Mouse (Mus musculus): ENCODE results near the gene Lta. TPM values are rescaled to one million over a fixed set of nuclear protein-coding genes. Genes with fewer than 3 reads are reported as not detected.

Gene Lta
- polyA plus RNA-seq, 1 experiment from 2014 or later = not detected

DNA sequence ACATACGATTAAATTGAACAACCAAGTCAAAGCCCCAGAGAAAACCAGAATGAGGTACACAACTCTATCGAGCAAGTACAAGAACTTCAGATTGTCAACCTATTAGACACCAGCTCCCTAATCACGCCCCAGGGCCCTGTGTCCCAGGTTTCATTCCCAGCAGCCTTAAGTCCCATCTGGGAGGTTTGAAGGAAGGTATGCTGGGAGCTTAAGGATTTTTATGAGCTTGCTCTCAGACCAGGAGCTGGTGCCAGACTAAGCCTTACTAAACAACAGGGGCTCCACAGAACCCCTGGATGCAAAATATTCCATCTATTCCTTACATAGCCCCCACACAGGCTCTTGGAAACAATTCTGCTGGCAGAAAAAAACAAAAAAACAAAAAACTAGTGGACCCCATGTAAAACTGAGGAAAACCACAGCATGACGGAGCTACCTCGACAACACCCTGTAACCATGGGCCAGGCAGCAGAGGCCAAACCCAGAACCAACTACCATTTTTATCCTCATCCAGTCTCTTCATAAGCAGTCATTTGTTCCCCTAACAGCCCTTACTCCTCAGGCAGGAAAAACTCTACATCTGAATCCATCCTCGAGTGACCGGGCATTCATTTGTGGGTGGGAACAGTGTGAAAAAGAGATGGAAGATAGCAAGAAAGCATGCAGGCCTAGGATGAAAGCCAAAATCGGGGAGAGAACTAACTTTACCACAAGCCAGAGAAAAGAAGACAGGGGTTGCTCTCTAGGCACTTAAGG, 41.6 kb downstream of the Lta start:
- no peak for DNase-seq (ENCODE audit: low spot score)
- H3K36me3 ChIP-seq (ENCODE audit: control insufficient read depth, insufficient read depth, low read length) = peaks cover 42% of the 10 kb centered on the region
- no peaks in the 10 kb centered on the region for H3K27me3 ChIP-seq (replicated peaks; ENCODE audit: control insufficient read depth, insufficient read depth, low read length)
- H3K27ac ChIP-seq (ENCODE audit: low read depth, low read length) = peak overlapping the region; percentile 81
- peak overlapping the region; percentile 99 for H3K4me3 ChIP-seq (ENCODE audit: low read depth, low read length)
- no peak for ATAC-seq (replicated peaks; ENCODE audit: low FRiP score)
- peak overlapping the region; percentile 97 for H3K4me2 ChIP-seq
- H3K4me1 ChIP-seq (replicated peaks; ENCODE audit: control insufficient read depth, insufficient read depth, low read length) = peaks cover 18% of the 10 kb centered on the region
- WGBS = 16% methylated on average over 8 of the region's 8 CpGs
- no peaks in the 10 kb centered on the region for H3K9me3 ChIP-seq (ENCODE audit: control insufficient read depth, low read length)
- peak overlapping the region; percentile 99 for H3K9ac ChIP-seq (ENCODE audit: low read depth, low read length)

DNA sequence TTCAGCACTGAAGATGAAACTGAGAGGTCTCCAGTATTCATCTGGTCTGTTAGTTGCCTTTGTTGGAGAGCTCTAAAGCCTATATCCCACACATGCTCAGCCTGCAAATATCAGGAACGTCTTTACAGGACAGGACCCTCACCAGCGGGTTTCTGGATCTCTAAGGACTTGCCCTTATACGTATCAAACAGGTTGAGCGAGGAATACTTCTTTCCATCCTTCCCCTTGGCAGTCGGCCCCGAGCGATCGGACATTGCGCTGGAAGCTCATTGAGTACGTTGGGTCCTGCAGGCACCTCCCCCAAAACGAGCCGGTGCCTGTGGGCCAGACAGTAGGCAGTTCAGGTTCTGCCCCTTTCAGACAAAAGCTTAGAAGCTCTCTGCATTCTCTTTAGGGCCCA, 42.4 kb downstream of the Lta start:
- DNase-seq (ENCODE audit: low spot score) (no peak), ATAC-seq (replicated peaks; ENCODE audit: low FRiP score) (no peak)
- Histone ChIP-seq H3K4me1 (replicated peaks; ENCODE audit: control insufficient read depth, insufficient read depth, low read length) (peaks cover 18% of the 10 kb centered on the region), H3K4me3 (ENCODE audit: low read depth, low read length) (peak overlapping the region; percentile 99), H3K4me2 (peak overlapping the region; percentile 97), H3K27me3 (replicated peaks; ENCODE audit: control insufficient read depth, insufficient read depth, low read length) (no peaks in the 10 kb centered on the region), H3K36me3 (ENCODE audit: control insufficient read depth, insufficient read depth, low read length) (peaks cover 50% of the 10 kb centered on the region), H3K9ac (ENCODE audit: low read depth, low read length) (peak overlapping the region; percentile 99), H3K9me3 (ENCODE audit: control insufficient read depth, low read length) (no peaks in the 10 kb centered on the region), H3K27ac (ENCODE audit: low read depth, low read length) (no peak overlapping the region)
- 63% methylated on average over 12 of the region's 12 CpGs for WGBS

DNA sequence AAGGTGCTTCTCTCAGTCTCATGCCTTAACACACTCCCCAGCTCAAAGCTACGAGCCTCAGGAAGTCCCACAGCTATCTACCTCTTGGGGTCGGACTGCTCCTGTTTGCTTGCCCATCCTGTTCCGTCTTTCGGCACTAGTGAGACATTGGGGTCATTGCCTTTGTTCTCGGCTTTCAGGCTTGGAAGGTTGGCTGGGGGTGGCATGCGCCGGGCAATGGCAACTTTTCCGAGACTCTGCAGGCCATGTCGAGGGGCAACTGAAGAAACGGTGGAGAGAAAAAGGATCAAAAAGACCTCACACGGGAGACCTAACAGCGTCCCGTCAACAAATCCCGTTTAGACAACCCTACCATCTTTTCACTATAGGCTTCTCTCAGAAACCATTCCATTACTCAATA, 43.0 kb downstream of the Lta start:
- ATAC-seq (replicated peaks; ENCODE audit: low FRiP score) (no peak), DNase-seq (ENCODE audit: low spot score) (no peak)
- 81% methylated on average over 14 of the region's 14 CpGs for WGBS
- Histone ChIP-seq H3K27me3 (replicated peaks; ENCODE audit: control insufficient read depth, insufficient read depth, low read length) (no peaks in the 10 kb centered on the region), H3K4me3 (ENCODE audit: low read depth, low read length) (0 out of 2 replicates have a peak overlapping the region, but pooled peaks have one; percentile 18), H3K4me2 (peak overlapping the region; percentile 97), H3K4me1 (replicated peaks; ENCODE audit: control insufficient read depth, insufficient read depth, low read length) (peaks cover 18% of the 10 kb centered on the region), H3K27ac (ENCODE audit: low read depth, low read length) (no peak overlapping the region), H3K9ac (ENCODE audit: low read depth, low read length) (peak overlapping the region; percentile 40), H3K9me3 (ENCODE audit: control insufficient read depth, low read length) (no peaks in the 10 kb centered on the region), H3K36me3 (ENCODE audit: control insufficient read depth, insufficient read depth, low read length) (peaks cover 56% of the 10 kb centered on the region)

DNA sequence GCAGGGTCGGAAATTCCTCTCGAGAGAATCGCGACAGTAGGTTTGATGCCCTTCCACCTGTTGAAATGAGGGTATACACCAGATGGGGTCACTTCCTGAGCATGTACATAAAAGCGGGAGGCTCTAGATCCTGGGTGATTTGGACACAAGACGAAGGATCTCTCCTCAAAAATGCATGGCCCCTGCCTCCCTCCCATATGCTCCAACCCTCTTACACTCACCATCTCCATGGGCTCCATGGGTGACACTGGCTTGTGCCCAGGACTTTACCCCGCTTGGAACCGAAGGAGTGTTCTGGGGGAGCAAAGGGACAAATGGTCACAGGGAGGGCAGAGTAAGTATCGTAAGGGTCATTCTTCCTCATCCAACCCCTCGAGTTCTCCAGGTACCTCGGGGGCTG, 43.7 kb downstream of the Lta start:
- ATAC-seq (replicated peaks; ENCODE audit: low FRiP score) = no peak
- Histone ChIP-seq H3K4me1 (replicated peaks; ENCODE audit: control insufficient read depth, insufficient read depth, low read length) (peaks cover 18% of the 10 kb centered on the region), H3K4me2 (peak overlapping the region; percentile 97), H3K9me3 (ENCODE audit: control insufficient read depth, low read length) (no peaks in the 10 kb centered on the region), H3K27ac (ENCODE audit: low read depth, low read length) (no peak overlapping the region), H3K27me3 (replicated peaks; ENCODE audit: control insufficient read depth, insufficient read depth, low read length) (no peaks in the 10 kb centered on the region), H3K4me3 (ENCODE audit: low read depth, low read length) (peak overlapping the region; percentile 18; the same call in 1 of the 2 replicates), H3K36me3 (ENCODE audit: control insufficient read depth, insufficient read depth, low read length) (peaks cover 63% of the 10 kb centered on the region), H3K9ac (ENCODE audit: low read depth, low read length) (no peak overlapping the region)
- DNase-seq (ENCODE audit: low spot score) = no peak
- WGBS = 88% methylated on average over 11 of the region's 11 CpGs

DNA sequence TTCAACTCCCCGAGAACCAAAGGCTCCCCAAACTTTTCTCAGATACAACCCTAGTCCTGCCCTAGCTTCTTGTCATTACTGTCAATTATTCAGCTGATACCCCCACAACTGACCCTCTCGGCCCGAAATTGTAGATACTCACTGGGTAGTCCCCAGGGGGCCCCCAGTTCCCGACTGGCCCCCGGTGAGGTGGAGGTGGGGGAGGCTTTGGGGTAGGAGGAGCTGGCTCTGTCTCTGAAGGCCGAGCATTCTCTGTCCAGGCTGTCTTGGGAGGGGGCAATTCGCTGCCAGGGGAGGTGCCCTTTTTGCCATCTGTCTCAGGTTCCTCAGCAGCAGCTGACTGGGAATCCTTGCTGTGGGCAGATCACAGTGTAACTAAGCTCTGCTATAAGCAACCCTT, 45.5 kb downstream of the Lta start:
- peaks cover 15% of the 10 kb centered on the region for H3K4me1 ChIP-seq (replicated peaks; ENCODE audit: control insufficient read depth, insufficient read depth, low read length)
- DNase-seq (ENCODE audit: low spot score) = no peak
- no peak overlapping the region for H3K27ac ChIP-seq (ENCODE audit: low read depth, low read length)
- WGBS = 86% methylated on average over 7 of the region's 7 CpGs
- H3K4me3 ChIP-seq (ENCODE audit: low read depth, low read length) = no peak overlapping the region
- H3K27me3 ChIP-seq (replicated peaks; ENCODE audit: control insufficient read depth, insufficient read depth, low read length) = no peaks in the 10 kb centered on the region
- ATAC-seq (replicated peaks; ENCODE audit: low FRiP score) = no peak
- H3K9ac ChIP-seq (ENCODE audit: low read depth, low read length) = no peak overlapping the region
- peaks cover 79% of the 10 kb centered on the region for H3K36me3 ChIP-seq (ENCODE audit: control insufficient read depth, insufficient read depth, low read length)
- no peaks in the 10 kb centered on the region for H3K9me3 ChIP-seq (ENCODE audit: control insufficient read depth, low read length)
- no peak overlapping the region for H3K4me2 ChIP-seq

DNA sequence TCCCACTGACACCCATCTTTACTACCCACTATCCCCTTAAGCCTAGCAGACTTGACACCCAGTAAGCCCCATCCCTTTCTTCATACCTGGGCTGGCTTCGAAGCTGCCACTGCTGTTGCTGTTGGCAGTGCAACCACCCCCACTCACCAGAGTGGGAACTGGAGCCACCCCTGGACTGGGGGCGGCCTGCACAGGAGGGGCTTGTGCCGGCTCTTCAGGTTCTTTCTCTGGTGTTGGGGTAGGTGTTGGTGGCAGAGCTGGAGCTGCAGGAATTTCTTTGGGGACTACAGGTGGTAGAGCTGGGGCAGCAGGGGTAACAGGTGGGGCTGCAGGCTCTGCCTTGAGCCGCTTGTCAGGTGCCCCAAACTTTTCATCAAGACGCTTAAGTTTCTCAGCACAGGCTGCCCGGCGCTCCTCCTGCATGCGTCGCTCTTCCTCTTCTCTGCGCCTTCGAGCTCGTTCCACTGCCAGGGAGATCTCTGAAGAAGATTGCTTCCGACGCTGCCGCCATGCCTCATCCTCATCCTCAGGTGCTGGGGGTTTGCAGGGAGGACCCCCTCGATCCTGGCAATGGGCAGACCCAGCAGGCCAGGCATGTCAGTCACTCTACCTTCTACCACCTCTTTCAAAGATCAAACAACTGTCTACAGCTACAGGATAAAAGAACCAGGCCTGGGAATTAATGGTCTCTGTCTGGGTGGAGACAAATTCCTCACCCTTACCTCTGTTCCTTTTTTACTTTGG, 46.1 kb downstream of the Lta start:
- no peak overlapping the region; the same call in 1 of the 2 replicates for H3K9ac ChIP-seq (ENCODE audit: low read depth, low read length)
- H3K27ac ChIP-seq (ENCODE audit: low read depth, low read length) = no peak overlapping the region
- H3K4me3 ChIP-seq (ENCODE audit: low read depth, low read length) = no peak overlapping the region
- no peaks in the 10 kb centered on the region for H3K9me3 ChIP-seq (ENCODE audit: control insufficient read depth, low read length)
- peaks cover 85% of the 10 kb centered on the region for H3K36me3 ChIP-seq (ENCODE audit: control insufficient read depth, insufficient read depth, low read length)
- DNase-seq (ENCODE audit: low spot score) (no peak), ATAC-seq (replicated peaks; ENCODE audit: low FRiP score) (no peak)
- H3K4me1 ChIP-seq (replicated peaks; ENCODE audit: control insufficient read depth, insufficient read depth, low read length) = peaks cover 15% of the 10 kb centered on the region
- no peaks in the 10 kb centered on the region for H3K27me3 ChIP-seq (replicated peaks; ENCODE audit: control insufficient read depth, insufficient read depth, low read length)
- no peak overlapping the region for H3K4me2 ChIP-seq
- 95% methylated on average over 16 of the region's 16 CpGs for WGBS

DNA sequence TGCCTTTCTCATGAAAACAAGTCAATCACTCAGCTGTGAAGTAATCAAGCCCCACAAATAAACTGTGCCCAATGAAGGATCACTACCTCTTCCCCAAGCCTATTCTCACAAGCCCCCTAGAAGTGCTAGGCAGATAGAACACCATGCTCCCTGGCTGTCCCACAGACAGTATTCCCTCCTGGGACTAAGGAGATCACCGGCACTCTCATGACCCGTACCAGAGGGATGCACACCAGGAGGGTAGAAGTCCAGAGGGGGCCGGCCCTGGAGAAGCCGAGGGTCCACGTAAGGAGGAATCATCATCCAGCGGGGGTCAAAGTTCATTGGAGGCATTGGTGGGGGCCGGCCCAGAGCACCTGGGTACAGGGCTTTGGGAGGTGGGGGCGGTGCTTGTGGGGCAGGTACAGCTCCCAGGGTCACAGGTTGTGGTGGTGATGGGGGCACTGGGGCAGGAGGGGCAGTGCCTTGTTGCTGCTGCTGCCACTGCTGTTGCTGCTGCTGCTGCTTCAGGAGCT, 47.4 kb downstream of the Lta start:
- no peak for DNase-seq (ENCODE audit: low spot score)
- H3K4me1 ChIP-seq (replicated peaks; ENCODE audit: control insufficient read depth, insufficient read depth, low read length) = peaks cover 11% of the 10 kb centered on the region
- peaks cover 96% of the 10 kb centered on the region for H3K36me3 ChIP-seq (ENCODE audit: control insufficient read depth, insufficient read depth, low read length)
- H3K27me3 ChIP-seq (replicated peaks; ENCODE audit: control insufficient read depth, insufficient read depth, low read length) = no peaks in the 10 kb centered on the region
- 92% methylated on average over 8 of the region's 8 CpGs for WGBS
- H3K9ac ChIP-seq (ENCODE audit: low read depth, low read length) = no peak overlapping the region
- no peak overlapping the region for H3K27ac ChIP-seq (ENCODE audit: low read depth, low read length)
- H3K4me2 ChIP-seq = no peak overlapping the region
- H3K9me3 ChIP-seq (ENCODE audit: control insufficient read depth, low read length) = no peaks in the 10 kb centered on the region
- H3K4me3 ChIP-seq (ENCODE audit: low read depth, low read length) = no peak overlapping the region
- ATAC-seq (replicated peaks; ENCODE audit: low FRiP score) = no peak

DNA sequence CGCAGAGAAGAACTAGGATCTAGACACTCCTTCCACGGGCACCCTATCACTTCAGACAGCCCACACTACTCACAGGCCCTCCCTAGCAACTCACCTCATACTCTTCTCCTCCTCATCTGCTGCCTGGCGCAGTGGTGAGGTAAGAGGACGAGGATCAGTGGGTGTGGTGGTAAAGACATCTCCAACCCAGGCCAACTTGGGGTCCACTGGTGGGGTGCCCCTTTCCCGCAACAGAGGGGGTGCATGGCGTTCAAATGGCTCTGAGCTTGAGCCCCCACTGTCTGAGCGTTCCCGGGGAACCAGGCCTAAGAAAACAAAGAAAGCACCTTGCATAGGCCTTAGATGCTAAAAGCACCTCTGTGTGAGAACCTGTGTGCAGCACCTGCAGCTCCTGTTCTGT, 47.9 kb downstream of the Lta start:
- H3K9ac ChIP-seq (ENCODE audit: low read depth, low read length) = no peak overlapping the region
- H3K4me1 ChIP-seq (replicated peaks; ENCODE audit: control insufficient read depth, insufficient read depth, low read length) = peaks cover 7% of the 10 kb centered on the region
- no peak overlapping the region for H3K27ac ChIP-seq (ENCODE audit: low read depth, low read length)
- no peaks in the 10 kb centered on the region for H3K9me3 ChIP-seq (ENCODE audit: control insufficient read depth, low read length)
- ATAC-seq (replicated peaks; ENCODE audit: low FRiP score) (no peak), DNase-seq (ENCODE audit: low spot score) (no peak)
- H3K4me3 ChIP-seq (ENCODE audit: low read depth, low read length) = no peak overlapping the region
- H3K4me2 ChIP-seq = no peak overlapping the region
- 93% methylated on average over 8 of the region's 8 CpGs for WGBS
- H3K36me3 ChIP-seq (ENCODE audit: control insufficient read depth, insufficient read depth, low read length) = peaks cover 98% of the 10 kb centered on the region
- no peaks in the 10 kb centered on the region for H3K27me3 ChIP-seq (replicated peaks; ENCODE audit: control insufficient read depth, insufficient read depth, low read length)
